Mouse (Mus musculus) layer of hippocampus, adult 9-11 months (tissue): ENCODE results near the gene Zdhhc6.

Experiments used
- DNase-seq: peaks from one replicate; pipeline ENCODE4 v3.0.0; 2022

Zdhhc6 gene

DNA sequence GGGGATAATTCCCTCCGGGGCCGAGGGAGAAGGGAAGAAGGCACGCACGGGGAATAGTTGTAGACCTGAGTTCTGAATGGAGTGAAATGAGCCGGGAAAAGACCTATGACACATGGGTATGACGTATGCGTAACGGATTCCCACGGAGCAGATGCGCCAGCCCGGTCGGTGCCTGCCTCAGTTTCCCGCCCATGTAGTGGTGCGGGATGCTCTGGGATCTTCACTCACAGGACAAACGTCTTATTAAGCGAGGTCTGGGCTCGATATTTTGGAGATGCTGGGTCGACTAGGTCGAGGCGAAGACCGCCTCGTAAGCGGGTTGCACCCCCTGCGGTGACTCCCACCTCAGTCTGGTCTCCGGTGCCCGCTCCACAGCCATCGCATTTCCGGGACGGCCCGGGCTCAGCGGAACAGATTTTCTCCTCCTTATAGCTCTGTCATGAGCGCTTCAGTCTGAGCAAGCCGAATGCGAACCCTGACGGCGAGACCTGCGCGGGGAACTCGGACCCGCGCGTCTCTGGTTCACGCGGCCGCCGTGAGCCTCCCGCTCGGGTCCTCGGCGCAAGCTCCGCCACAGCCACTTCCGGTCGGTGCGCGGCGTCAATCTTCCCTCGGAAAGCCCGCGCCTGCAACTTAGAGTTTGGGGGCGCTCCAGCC lies at the start of gene Zdhhc6:
Zdhhc6 (minus strand) TSS at position 581 of the 657 bp plus-strand sequence.
- DNase-seq: peak; percentile 61

DNA sequence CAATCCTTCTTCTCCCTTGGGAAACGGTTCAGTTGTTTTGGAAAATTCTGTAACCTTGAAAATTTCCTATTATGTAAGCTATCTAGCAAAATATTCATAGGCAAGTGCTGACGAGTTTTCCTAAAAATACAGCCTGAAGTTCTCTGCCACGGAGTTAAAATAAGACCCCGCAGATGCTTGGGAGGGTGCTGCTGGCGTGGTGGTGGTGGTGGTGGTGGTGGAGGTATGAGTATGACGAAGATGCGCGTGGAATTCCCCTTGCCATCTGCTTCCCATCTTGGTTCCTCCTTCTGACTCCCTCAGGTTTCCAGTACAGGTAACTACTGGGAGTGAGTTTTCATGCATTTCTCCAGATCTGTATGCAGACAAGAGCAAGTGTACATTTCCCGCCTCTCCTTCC lies 46.8 kb upstream of the Zdhhc6 start:
- peak; percentile 35 for DNase-seq

DNA sequence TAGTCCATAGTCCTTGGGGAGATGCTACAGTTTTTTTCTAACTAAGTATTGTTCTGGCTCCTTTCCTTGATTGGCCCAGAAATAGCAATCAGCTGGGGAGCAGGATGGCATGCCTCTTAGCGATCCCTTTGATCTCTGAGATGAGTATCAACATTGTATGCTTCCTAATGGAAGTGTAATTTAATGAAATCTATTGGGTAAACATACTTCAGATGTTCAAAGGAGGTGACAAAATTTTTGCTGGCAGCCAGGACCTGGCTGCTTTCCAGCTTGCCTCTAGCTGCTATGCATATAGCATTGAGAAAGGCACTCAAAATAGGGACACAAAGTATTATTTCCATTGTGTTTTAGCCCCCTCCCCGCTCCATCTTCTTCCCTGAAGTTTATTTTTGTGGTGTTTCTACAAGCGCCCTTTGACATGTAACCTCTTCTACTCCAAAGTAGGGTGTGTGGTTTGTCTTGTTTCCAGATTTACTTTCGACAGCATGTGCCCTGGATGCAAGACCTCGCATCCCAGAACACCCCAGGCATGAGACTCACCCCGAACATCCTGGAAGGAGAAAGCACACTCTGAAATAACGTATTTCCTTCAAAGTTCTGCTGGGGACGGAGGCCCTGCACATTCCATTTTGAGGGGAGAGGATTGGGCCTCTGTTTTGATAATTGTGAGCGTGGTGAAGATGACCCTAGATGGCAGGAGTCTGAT lies 35.0 kb upstream of the Zdhhc6 start:
- no peak for DNase-seq

DNA sequence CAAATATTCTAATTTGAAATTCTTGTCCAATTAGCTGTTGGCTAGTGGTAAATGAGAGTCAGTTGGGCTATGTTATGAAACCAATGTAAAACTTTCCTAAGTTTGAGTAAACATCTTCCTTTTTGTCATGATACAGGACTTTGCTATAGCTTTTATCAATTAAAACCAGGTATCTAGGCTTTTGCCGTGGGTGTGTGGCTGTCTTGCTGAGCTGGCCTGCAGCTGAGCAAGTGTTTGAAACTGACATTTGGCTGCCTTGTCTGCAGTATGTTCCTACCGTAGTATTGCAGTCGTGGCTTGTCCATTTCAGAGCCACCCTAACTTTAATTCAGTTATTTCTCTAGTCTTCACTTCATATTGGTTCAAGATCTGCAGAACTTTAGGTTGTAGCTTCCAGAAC lies 32.4 kb upstream of the Zdhhc6 start:
- DNase-seq: no peak

DNA sequence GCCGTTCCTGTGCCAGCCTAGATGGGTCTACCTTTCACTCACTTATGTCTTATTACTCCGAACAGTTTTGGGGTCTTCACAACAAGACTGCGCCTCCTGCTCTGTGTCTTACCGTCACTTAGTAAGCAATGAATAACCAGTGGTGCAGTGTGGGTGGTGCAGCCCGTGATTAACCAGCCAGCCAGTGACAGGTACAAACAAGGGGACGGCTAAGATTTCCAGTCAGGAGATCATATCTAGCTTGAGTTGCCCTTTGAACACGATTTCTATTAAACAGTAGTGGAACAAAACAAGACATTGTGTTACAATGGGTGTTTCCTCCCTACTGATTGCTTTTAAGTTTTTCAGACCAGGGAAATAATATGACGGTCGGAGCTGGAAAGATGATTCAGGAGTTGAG lies 27.4 kb upstream of the Zdhhc6 start:
- DNase-seq: no peak

DNA sequence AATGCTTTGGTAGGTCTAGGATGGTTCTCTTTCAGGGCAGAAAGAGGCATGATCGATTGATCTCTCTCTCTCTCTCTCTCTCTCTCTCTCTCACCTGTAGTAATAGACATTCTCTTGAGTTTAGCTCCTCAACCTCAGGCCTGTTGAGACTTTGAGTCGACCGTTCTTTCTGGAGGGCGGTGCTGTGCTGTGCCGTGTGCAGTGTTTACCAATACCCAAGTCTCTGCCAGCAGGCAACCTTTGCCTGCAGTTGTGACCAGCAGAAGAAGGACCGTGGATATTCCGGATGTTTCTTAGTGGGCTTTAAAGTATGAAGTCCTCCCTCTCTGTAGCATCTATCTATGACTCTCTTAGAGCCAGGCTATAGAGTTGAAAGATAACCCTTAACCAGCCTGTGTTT lies 26.6 kb upstream of the Zdhhc6 start:
- DNase-seq: no peak

DNA sequence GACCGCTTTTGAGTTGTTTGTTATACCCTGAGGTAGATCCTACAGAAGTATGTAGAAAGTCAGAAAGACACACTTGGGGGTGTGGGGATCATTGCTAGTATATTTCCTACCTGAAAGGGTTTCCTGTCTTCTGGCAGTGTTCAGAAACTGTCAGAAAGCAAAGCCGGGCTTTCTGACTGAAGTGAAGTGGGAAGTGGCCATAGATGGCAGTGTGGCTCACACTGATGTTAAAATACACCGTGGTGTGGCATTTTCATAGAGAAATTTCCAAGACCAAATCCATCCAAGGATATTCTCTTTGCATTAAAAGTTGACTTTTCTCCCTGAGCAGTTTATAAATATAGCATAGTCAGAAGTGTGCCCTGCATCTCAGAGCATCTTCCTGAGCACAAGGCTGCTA lies 25.5 kb upstream of the Zdhhc6 start:
- no peak for DNase-seq

GRCm38 (mm10) chr19:55340521-55340920 lies 24.7 kb upstream of the Zdhhc6 start:
- DNase-seq: no peak

DNA sequence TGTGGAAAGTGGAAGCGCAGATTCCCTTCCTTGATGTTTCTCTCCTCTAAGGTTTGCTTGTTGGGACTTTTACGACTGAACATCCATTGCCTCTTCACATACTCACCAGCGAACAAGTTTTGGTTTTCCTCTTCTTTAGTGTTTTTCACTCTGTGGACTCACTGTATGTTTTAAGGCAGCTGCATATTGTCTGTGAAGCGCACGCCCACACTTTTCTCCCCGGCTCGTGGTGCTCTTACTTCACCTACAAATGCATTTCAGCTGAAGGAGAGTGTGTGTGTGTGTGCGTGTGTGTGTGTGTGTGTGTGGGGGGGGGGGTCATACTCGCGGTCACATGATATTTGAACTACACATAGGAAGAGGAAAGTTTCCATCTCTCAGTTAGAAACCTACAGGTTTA lies 21.8 kb upstream of the Zdhhc6 start:
- DNase-seq: no peak

GRCm38 (mm10) chr19:55337066-55337465 lies 21.2 kb upstream of the Zdhhc6 start:
- no peak for DNase-seq

DNA sequence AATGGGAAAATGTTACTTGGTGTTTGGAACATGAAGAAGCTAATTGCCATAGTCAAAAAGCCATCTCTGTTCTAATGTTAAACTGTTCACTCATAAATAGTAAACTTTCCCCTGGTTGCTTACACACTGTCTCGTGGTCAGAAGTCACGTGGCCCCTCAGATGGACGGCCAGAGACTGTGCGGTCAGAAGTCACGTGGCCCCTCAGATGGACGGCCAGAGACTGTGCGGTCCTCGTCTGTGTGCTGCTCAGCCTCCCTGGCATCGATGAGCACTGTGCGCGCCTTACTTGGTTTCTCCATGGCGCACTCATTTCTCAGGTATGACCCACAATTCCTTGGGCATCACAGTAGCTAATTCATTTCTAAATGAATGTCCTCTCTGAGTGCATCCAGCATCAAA lies 20.6 kb upstream of the Zdhhc6 start:
- no peak for DNase-seq

DNA sequence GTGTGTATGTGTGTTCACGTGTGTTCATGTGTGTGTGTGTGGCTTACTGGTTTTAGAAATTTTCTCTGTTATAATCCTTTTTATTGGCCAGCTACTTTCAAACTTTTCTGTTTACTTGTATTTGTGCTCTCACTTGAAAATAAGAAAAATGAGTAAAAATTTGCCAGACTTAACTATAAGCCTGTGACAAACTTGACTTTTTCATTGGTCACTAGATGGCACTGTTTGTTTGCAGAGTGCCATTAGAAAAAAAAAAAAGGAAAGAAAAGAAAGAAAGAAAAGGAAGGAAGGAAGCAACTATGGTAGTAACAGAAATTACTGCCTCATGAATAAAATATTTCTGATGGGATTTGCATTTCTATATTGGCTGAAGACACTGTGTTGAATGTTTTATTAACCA lies 20.0 kb upstream of the Zdhhc6 start:
- no peak for DNase-seq

GRCm38 (mm10) chr19:55332641-55333268 lies 16.9 kb upstream of the Zdhhc6 start:
- DNase-seq: peak; percentile 79

DNA sequence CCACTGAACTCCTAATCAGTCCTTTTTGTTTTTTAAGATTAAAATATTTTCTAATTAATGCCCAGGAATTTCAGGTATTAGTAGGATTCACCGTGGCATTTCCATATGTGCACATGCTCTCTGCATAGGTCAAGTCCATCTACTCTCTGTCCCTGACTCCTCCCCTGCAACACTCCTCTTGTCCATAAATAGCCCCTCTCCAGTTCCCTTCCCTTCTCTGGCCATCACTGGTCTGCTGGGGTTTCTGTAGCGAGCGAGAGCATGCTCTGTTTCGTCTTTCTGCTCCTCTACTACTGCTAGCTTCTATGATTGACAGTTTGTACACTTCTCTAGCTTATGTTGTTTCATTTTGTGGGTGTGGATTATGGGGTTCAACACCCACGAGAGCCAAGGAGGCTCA lies 15.9 kb upstream of the Zdhhc6 start:
- DNase-seq: no peak

GRCm38 (mm10) chr19:55327510-55327909 lies 11.7 kb upstream of the Zdhhc6 start:
- DNase-seq: no peak

DNA sequence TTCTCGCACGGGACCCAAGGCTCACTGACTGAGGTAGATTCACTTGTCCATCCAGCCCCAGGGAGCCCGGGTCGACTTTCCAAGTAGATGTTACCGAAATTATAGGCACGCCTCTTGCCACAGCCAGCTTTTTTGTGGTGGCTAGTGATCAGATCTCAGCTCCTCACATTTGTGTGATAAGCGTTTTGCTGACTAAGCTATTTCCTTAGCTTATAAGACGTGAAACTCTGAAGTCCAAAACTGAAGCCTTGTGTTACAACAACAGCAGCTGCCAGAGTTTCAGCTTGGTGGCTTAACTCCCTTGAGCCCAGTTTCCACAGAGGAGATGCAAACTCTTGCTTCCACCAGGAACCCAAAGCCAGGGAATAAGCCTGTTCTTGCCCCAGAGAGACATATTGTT lies 6.8 kb upstream of the Zdhhc6 start:
- no peak for DNase-seq

GRCm38 (mm10) chr19:55319521-55319920 lies 3.7 kb upstream of the Zdhhc6 start:
- no peak for DNase-seq

GRCm38 (mm10) chr19:55319036-55319435 lies 3.2 kb upstream of the Zdhhc6 start:
- DNase-seq: no peak

GRCm38 (mm10) chr19:55316901-55317300 lies 1.1 kb upstream of the Zdhhc6 start:
- no peak for DNase-seq

GRCm38 (mm10) chr19:55316109-55316714 lies 380 bp upstream of the Zdhhc6 start, which contains the start of gene Vti1a:
Gene Vti1a, plus strand, starts transcription at chr19:55316295.
- DNase-seq: peak; percentile 84

DNA sequence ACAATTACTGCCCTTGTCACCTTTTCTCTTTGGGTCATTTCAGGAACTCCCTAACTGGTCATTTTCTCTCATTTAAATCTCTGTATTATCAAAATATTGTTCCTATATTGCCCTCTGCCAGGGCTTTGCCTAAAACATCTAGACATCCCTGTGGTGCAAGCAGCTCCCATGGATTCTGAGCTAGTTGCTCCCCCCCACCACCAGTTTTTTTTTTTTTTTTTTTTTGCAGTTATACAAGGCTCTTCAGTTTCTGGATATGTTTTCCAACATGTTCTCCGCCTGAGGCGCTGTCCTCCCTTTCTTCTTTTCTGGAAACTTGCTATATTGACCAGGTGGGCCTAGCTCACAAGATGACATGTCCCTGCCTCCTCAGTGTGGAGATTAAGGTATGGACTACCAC lies 2.2 kb downstream of the Zdhhc6 start:
- DNase-seq: no peak

DNA sequence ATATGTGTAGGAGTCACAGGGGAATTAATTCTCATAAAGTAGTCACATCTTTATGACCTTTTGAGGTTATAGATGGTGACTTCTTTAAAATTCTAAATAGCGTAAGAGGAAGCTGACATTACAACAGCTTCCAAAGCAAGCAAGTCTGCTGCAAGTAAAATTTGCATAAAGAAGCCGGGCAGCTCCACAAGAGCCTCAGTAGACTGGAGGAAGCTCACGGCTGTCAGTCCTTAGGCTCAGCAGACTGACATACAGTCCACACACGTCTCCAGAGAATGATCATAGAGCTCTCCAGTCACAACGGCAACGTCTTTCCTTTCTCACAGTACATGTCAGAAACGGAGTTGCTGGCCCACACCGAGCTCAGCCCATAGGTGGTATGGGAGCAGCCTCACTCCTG lies 4.0 kb downstream of the Zdhhc6 start:
- no peak for DNase-seq

- no peak for DNase-seq
These were observed 10.8 kb downstream of the Zdhhc6 start for GRCm38 (mm10) chr19:55305024-55305423.

DNA sequence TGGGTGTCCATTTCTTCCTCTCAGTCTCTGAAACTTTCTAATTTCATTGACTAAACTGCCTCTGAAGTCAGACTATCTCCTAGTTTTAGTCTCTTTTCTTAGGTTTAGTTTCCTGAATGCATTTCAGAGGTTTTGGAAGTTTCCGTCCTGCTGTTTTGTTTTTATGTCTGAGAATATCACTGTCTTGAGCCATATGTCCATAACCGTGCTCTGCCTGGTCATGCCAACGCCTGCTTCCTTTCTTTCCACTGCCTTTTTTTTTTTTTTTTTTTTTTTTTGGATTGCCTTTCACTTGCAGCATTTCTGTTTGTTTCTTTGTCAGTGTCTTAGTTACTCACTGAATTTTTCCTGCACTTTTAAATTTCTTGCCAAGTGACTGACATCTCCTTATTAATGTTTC lies 15.3 kb downstream of the Zdhhc6 start:
- no peak for DNase-seq
